8 mouse cellular contexts compared by ENCODE assay signal in genomic region chr4:12170986-12171317, GRCm38 (mm10). TPM values are rescaled to one million over a fixed set of nuclear protein-coding genes. Genes with fewer than 3 reads are reported as not detected.
DNase-seq lines count a peak whose midpoint lies in the region; ATAC-seq and TF ChIP-seq lines count a peak whose summit lies in the region.

No protein-coding gene starts in this region.

- no peak for TF ChIP-seq CTCF in lung, adult 2 months (IDR thresholded peaks at IDR 0.05; ENCODE audit: insufficient read depth, low read length)

- H3K9me3 ChIP-seq in embryonic facial prominence, embryonic 12.5 days, result no peaks in the 10 kb centered on the region
- no peaks in the 10 kb centered on the region for H3K9me3 ChIP-seq in intestine, embryonic 14.5 days (ENCODE audit: control insufficient read depth, low read length)

- WGBS in lung, adult 2 months, result 13% methylated on average over 9 of the region's 9 CpGs
- 16% methylated on average over 9 of the region's 9 CpGs for WGBS in embryonic facial prominence, embryonic 12.5 days
- WGBS in intestine, embryonic 14.5 days, result 15% methylated on average over 9 of the region's 9 CpGs

- no peak for DNase-seq in lung, adult 2 months
- no peak for DNase-seq in lung, postnatal 14 days
- peak; percentile 76 for DNase-seq in intestine, embryonic 14.5 days (ENCODE audit: low spot score)
- DNase-seq in naive thymus-derived CD4-positive, alpha-beta T cell, adult 2 months (ENCODE audit: low read depth), result peak; percentile 17
- no peak for DNase-seq in embryo, embryonic 10.5 days (ENCODE audit: low spot score)
- DNase-seq in left cerebral cortex, postnatal 25 days (ENCODE audit: low spot score in 2 of 2), result no peak
- no peak for DNase-seq in kidney, adult 9 months

- H3K4me1 ChIP-seq in lung, adult 2 months (ENCODE audit: control insufficient read depth, insufficient read depth, low read length), result peaks cover 5% of the 10 kb centered on the region
- peaks cover 7% of the 10 kb centered on the region for H3K4me1 ChIP-seq in embryonic facial prominence, embryonic 12.5 days
- peaks cover 6% of the 10 kb centered on the region for H3K4me1 ChIP-seq in intestine, embryonic 14.5 days (replicated peaks; ENCODE audit: control insufficient read depth, insufficient read depth, low read length)

- intact Hi-C loops in left cerebral cortex, postnatal 25 days (cut with DNase I), result no loop called here

- peak overlapping the region; percentile 99 for H3K9ac ChIP-seq in embryonic facial prominence, embryonic 12.5 days
- H3K9ac ChIP-seq in intestine, embryonic 14.5 days (ENCODE audit: low read length), result peak overlapping the region; percentile 98

- H3K27me3 ChIP-seq in embryonic facial prominence, embryonic 12.5 days, result no peaks in the 10 kb centered on the region
- no peaks in the 10 kb centered on the region for H3K27me3 ChIP-seq in intestine, embryonic 14.5 days (replicated peaks; ENCODE audit: control insufficient read depth, insufficient read depth, low read length)

- peak overlapping the region; percentile 69 for H3K4me3 ChIP-seq in lung, adult 2 months (replicated peaks; ENCODE audit: extremely low read depth, low read depth, low read length)
- peak overlapping the region; percentile 73 for H3K4me3 ChIP-seq in embryonic facial prominence, embryonic 12.5 days
- peak overlapping the region; percentile 72 for H3K4me3 ChIP-seq in intestine, embryonic 14.5 days (ENCODE audit: low read depth, low read length)

- H3K27ac ChIP-seq in embryonic facial prominence, embryonic 12.5 days, result peak overlapping the region; percentile 93
- H3K27ac ChIP-seq in intestine, embryonic 14.5 days (ENCODE audit: low read depth), result peak overlapping the region; percentile 90

- ATAC-seq in embryonic facial prominence, embryonic 12.5 days (ENCODE audit: insufficient number of reproducible peaks, insufficient read depth, low FRiP score, low TSS enrichment), result no peak
- no peak for ATAC-seq in intestine, embryonic 14.5 days (replicated peaks; ENCODE audit: low FRiP score, low TSS enrichment, low read depth)

- TF ChIP-seq POLR2A in lung, adult 2 months (IDR thresholded peaks at IDR 0.05; ENCODE audit: borderline replicate concordance, extremely low read depth, low read depth, low read length), result no peak

- peak overlapping the region; percentile 71 for H3K4me2 ChIP-seq in embryonic facial prominence, embryonic 12.5 days (replicated peaks)
- peak overlapping the region; percentile 64 for H3K4me2 ChIP-seq in intestine, embryonic 14.5 days (ENCODE audit: low read length)

- H3K36me3 ChIP-seq in embryonic facial prominence, embryonic 12.5 days, result peaks cover 20% of the 10 kb centered on the region
- H3K36me3 ChIP-seq in intestine, embryonic 14.5 days (ENCODE audit: control insufficient read depth, insufficient read depth, low read length), result peaks cover 32% of the 10 kb centered on the region

RNA-seq across cellular contexts. Expression of gene Fam92a, which starts 0.9 kb away (rescaled TPM):
- 4.0 and 5.4 TPM in 2 replicates for polyA plus RNA-seq in lung, adult 2 months (2012; rRNA removed)
- polyA plus RNA-seq in embryonic facial prominence, embryonic 12.5 days (2016; fragmentation: Nextera tagmentation; extraction: Ambion mirVana), result 106 and 120 TPM in 2 replicates
- 74.7 and 82.8 TPM in 2 replicates for polyA plus RNA-seq in intestine, embryonic 14.5 days (2014; fragmentation: Nextera tagmentation; extraction: Ambion mirVana)
- total RNA-seq in left cerebral cortex, postnatal 25 days (2021), result 10 to 100 TPM; 72.5 to 79.7 TPM

RNA-seq across cellular contexts. Expression of gene Rbm12b1, which starts 30.9 kb away (rescaled TPM):
- 5.3 and 5.4 TPM in 2 replicates for polyA plus RNA-seq in lung, adult 2 months (2012; rRNA removed)
- polyA plus RNA-seq in embryonic facial prominence, embryonic 12.5 days (2016; fragmentation: Nextera tagmentation; extraction: Ambion mirVana), result 7.5 and 8.6 TPM in 2 replicates
- polyA plus RNA-seq in intestine, embryonic 14.5 days (2014; fragmentation: Nextera tagmentation; extraction: Ambion mirVana), result 5.3 and 6.9 TPM in 2 replicates
- 10 to 100 TPM; 17.2 to 20.9 TPM for total RNA-seq in left cerebral cortex, postnatal 25 days (2021)

Comparison
In these comparisons a context has a peak if more than half of its experiments do, and no peak if none do; other contexts are left out.
1. DNase-seq: peak in intestine, embryonic 14.5 days (single experiment) and naive thymus-derived CD4-positive, alpha-beta T cell, adult 2 months (single experiment); none in lung, adult 2 months (single experiment), lung, postnatal 14 days (single experiment), embryo, embryonic 10.5 days (single experiment), left cerebral cortex, postnatal 25 days (0 of 2) and kidney, adult 9 months (single experiment).
2. RNA of gene Fam92a, which starts 0.9 kb away (polyA plus RNA-seq): 106 to 120 TPM in embryonic facial prominence, embryonic 12.5 days and 74.7 to 82.8 TPM in intestine, embryonic 14.5 days; 4.0 to 5.4 TPM in lung, adult 2 months; every median in the first group is over 10 times any median in the second.
3. Peak in every context shown above with its lines, with median percentiles within 50 percentile points of each other: H3K4me3 ChIP-seq.